Mouse (Mus musculus) stomach, postnatal 0 days (tissue): ENCODE measurements around the gene Taok3.

ENCODE experiments used
- CTCF ChIP-seq: IDR thresholded peaks from 2 replicates; pipeline ENCODE4 v1.5.1; 2016; ENCODE audit warnings: antibody characterized with exemption, low read depth, mild to moderate bottlenecking, moderate library complexity
- EP300 ChIP-seq: optimal IDR thresholded peaks from 2 replicates; pipeline ENCODE3; 2016; ENCODE audit warnings: antibody characterized with exemption

DNA sequence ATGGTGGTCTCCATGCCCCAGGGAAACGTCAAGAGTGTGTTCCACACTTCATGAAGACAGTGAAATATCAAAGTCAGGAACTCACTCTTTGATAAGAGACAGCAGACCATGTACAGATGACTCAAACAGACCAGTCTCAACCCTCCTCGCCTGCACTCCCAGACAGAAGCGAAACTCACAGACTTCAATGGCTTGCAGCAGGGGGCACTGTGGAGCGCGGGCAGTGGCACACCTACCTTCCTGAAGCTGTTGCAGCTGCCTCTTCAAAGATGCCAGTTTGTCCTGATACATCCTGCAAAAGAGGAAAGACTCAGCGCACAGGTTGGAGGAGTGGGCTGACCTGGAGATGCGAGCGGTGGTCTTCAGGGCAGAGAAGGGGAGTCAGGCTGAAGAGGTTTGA lies 10.4 kb upstream of the Taok3 start:
- TF ChIP-seq EP300: no peak
- peak; percentile 64 for TF ChIP-seq CTCF
